Mouse (Mus musculus) MEL (cell line): ENCODE measurements around the gene Grid1.

ENCODE experiments used
- CTCF ChIP-seq, 3 experiments: IDR thresholded peaks in 2 of 3; conservative IDR thresholded peaks in 1 of 3; 2 replicates each; pipeline ENCODE4 v1.5.1; 2011 to 2012; ENCODE audit warnings: low read length in 3 of 3, low read depth in 2 of 3, mild to moderate bottlenecking in 2 of 3, improper control_type of control experiment in 1 of 3, inconsistent platforms in 1 of 3, mixed read lengths in 1 of 3, moderate library complexity in 1 of 3; ENCODE audit not compliant: control insufficient read depth in 1 of 3, insufficient read depth in 1 of 3, poor library complexity in 1 of 3, severe bottlenecking in 1 of 3
- MAX ChIP-seq: IDR thresholded peaks from 2 replicates; pipeline ENCODE4 v1.6.1; 2011; ENCODE audit warnings: low read length, improper control_type of control experiment
- POLR2AphosphoS2 ChIP-seq: IDR thresholded peaks from 2 replicates; pipeline ENCODE4 v1.6.1; 2011; ENCODE audit warnings: low read length, improper control_type of control experiment

DNA sequence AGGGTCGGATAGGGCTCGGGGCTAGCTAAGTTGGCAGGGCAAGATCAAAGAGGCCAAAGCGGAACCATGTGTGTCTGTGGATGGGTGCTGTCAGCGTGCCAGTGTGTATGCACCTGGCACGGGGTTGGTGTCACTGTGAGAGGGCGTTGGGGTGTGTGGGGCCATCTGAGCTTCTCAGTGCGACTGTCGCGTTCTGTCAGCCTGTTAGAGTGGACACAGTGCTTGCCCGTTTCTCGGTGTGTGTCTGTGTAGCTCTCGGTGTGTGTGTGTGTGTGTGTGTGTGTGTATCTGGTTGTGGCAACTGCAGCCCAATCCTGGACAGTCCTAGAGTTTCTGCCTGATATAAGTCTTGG is 721 bp downstream of the Grid1 start:
- TF ChIP-seq MAX (no peak), POLR2AphosphoS2 (no peak), CTCF (IDR thresholded peaks at IDR 0.05 in 2 of 3, conservative IDR thresholded peaks at IDR 0.05 in 1 of 3; ENCODE audit: control insufficient read depth in 1 of 3, insufficient read depth in 1 of 3, low read depth in 2 of 3, low read length in 3 of 3, poor library complexity in 1 of 3, severe bottlenecking in 1 of 3) (no peak)
